Mouse (Mus musculus) megakaryocyte progenitor cell, adult 5-6 weeks (primary cell): ENCODE measurements around the gene Neurl2. TPM values are rescaled to one million over a fixed set of nuclear protein-coding genes. Genes with fewer than 3 reads are reported as not detected.
"Not testable (repeated sequence)": the region's sequence is repeated elsewhere in the genome, so short reads cannot be mapped to it uniquely, and the experiment has no call there.

Experiments used
- ATAC-seq: replicated peaks from 2 replicates; pipeline ENCODE4 v1.8.0; 2016; ENCODE audit warnings: mild to moderate bottlenecking, moderate TSS enrichment, inconsistent platforms; ENCODE audit not compliant: poor library complexity
- total RNA-seq, 2 experiments: library from RNA; stranded (forward) in 1 of 2; stranded (reverse) in 1 of 2; fragments of 157-497, 149-512 nt in 1 of 2; fragments of 200-1000 nt in 1 of 2; gene quantifications; 2 replicates each; pipeline versions ENCODE4 v1.2.3 to v1.2.4; 2015 to 2017

Gene Neurl2
- total RNA-seq (2015): 3.4 and 4.3 TPM in 2 replicates
- total RNA-seq (2017): 0.57 and 1.9 TPM in 2 replicates

- peak; percentile 45 for ATAC-seq
Measured at GRCm38 (mm10) chr2:164833314-164833959, at the start of gene Neurl2. Gene Neurl2 (minus strand): TSS chr2:164833456.

- no peak for ATAC-seq
Measured at GRCm38 (mm10) chr2:164882619-164883018, 49.4 kb upstream of the Neurl2 start.

GRCm38 (mm10) chr2:164879568-164880277 lies 46.5 kb upstream of the Neurl2 start:
- peak; percentile 84 for ATAC-seq

DNA sequence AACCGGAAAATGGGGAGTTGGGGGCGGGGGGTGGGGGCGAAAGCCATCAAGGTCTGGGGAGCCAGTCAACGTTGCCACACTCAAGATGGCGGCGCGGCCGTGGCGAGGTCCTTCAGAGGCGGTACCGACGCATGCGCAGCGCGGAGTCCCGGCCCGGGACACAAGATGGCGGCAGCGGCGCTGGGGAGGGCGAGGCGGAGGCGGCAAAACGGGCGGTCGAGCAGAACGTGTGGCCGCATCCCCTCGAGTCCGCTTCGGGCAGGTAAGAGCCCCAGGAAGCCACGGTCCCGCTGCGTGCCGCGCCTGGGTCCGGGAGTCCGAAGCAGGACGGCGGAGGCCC lies 45.9 kb upstream of the Neurl2 start, which contains the start of gene Pcif1:
Gene Pcif1, plus strand, starts transcription at position 77 of the 340 bp plus-strand sequence.
- peak; percentile 61 for ATAC-seq

- ATAC-seq: peak; percentile 56
Measured at GRCm38 (mm10) chr2:164878509-164879227, 45.4 kb upstream of the Neurl2 start.

GRCm38 (mm10) chr2:164877376-164878215 lies 44.3 kb upstream of the Neurl2 start:
- not testable (repeated sequence) for ATAC-seq

- not testable (repeated sequence) for ATAC-seq
Measured at GRCm38 (mm10) chr2:164875648-164876047, 42.4 kb upstream of the Neurl2 start.

DNA sequence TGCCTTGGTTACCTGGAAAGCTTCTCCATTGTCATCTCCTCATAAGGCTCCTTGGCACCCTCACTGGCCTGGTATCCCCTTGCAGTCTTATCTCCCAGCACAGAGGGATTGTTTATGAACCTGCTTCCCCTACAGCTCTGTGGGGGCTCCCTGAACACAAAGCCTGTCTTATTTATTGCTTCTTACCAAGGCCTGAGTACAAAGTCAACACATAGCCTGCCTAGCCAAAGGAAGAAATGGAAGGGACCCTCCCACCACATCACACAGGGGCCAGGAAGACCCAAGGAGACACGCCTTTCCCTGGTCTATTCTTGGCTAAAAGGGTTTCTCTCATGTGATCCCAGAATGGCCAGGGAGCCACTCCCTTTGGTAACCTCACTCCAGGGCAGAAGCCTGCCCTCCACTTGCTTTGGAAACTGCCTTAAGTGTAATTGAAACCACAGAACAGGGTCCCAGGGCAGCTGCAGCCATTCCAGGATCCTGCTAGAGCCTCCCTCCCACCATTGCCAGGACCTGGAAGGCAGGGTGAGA lies 41.0 kb upstream of the Neurl2 start:
- ATAC-seq: no peak

- ATAC-seq: no peak
Measured at GRCm38 (mm10) chr2:164873621-164874020, 40.4 kb upstream of the Neurl2 start.

- no peak for ATAC-seq
Measured at GRCm38 (mm10) chr2:164871602-164872303, 38.5 kb upstream of the Neurl2 start.

DNA sequence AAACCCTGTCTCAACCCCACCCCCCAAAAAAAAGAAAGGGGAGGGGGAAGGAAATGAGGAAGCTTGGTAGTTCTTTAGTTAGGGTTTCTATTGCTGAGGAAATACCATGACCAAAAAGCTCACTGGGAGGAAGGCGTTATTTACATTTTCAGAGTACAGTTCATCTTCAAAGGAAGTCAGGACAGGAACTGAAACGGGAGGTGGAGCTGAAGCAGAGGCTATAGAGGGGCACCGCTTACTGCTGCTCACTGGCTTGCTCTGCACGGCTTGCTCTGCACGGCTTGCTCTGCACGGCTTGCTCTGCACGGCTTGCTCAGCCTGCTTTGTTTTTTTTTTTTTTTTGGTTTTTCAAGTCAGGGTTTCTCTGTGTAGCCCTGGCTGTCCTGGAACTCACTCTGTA lies 35.2 kb upstream of the Neurl2 start:
- ATAC-seq: peak; percentile 56

GRCm38 (mm10) chr2:164867566-164867965 lies 34.3 kb upstream of the Neurl2 start:
- no peak for ATAC-seq

DNA sequence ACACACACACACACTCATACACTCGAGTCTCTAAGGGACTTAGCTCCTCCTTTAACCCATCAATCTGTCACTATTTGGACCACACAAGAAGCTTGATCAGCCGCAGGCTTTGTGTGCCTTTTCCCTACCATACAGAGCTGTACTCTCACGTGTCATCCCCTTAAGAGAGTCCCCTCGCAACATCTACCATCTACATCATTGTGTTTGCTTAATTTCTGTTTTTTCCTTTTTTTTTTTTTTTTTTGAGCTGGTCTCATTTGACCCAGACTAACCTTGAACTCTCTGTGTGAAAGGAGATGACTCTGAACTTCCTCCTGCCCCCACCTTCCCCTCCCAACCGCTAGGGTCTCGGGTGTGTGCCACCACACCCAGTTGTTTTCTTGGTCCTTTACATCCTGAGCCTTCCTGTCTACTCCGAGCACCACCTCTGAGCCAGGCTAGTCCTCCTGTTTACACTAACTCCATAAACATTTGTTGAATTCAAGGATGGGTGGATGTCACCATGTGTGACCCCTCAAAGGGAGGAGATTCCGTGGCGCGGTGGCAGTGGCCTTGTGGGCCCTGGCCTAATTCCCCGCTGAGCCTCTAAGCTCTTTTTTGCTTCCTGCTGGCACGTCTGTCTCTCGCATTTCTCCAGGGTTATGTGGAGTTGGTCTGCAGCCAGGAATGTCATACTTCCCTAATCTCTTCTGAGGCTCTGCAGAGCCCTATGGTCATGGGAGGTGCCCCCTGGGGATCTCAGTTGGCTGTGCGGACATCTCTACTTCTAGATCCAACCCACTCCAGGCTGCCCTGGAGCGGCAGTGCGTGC lies 33.7 kb upstream of the Neurl2 start:
- ATAC-seq: peak; percentile 47

DNA sequence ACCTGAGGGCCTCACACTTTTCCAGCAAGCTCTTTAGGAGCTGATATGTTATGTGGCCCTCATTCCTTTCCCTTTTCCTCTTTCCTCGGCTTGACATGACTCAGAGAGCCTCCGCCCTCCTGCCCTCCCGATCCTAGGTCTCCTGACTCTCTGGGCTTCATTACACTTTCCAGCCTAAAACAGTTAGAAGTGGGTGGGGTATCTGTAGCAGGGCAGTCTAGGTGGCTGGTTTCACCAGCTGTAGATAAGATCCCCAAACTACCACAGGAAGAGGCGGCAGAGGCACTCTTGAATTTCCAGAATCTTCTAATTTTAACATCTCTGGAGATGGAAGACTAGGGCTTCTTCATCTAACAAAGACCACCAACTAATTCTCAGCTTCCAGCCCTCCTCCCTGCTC lies 31.3 kb upstream of the Neurl2 start:
- ATAC-seq: peak; percentile 37; the same call in 1 of the 2 replicates

DNA sequence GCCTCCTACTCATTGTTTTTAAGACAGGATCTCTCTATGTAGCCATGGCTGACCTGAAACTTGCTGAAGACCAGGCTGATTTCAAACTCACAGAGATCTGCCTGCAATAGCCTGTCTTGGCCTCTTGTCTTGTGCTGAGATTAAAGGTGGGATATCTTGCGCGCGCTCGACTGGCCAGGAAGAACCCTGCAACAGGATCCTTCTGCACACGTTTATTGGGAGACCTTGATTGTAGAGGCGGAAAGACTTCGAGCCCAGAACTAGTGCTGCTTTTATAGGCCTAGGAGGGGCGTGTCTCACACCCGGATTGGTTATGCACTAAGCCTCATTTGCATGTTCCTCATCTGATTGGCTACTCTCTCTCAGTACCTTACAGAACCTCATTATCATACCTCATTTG lies 30.2 kb upstream of the Neurl2 start:
- not testable (repeated sequence) for ATAC-seq

- peak; percentile 44 for ATAC-seq
Measured at GRCm38 (mm10) chr2:164862179-164862861, 29.1 kb upstream of the Neurl2 start.

GRCm38 (mm10) chr2:164861094-164861493 lies 27.8 kb upstream of the Neurl2 start:
- no peak for ATAC-seq

DNA sequence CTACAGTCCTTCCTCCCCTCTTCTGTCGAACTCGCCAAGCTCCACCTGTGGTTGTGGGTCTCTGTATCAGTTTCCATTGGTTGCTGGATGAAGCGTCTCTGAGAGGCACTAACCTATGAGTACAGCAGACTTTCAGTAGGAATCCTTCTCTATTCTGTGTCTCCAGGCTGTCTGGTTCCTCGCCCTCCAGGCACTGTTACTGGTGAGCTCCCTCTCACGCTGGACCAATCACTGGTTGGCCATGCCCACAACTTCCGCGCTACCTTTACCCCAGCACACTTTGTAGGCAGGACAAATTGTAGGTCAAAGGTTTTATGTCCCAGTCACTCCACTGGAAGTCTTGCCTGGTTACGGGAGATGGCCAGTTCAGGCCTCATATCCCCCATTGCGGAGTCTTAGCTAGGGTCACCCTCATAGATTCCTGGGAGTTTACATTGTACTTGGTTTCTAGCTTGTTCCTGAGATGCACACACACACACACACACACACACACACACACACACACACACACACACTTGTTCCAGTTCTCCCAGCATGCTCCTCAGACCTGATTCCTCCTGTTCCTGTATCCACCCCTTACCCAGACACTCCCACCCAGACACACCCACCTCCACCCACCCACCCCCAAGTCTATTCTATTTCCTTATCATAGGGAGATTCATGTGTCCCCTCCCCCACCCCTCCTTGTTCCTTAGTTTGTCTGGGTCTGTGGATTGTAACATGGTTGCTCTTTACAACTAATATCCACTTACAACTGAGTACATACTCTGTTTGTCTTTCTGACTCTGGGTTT lies 26.6 kb upstream of the Neurl2 start:
- ATAC-seq: no peak
